Mouse (Mus musculus): ENCODE data around the gene Pitpnc1.

Gene Pitpnc1

DNA sequence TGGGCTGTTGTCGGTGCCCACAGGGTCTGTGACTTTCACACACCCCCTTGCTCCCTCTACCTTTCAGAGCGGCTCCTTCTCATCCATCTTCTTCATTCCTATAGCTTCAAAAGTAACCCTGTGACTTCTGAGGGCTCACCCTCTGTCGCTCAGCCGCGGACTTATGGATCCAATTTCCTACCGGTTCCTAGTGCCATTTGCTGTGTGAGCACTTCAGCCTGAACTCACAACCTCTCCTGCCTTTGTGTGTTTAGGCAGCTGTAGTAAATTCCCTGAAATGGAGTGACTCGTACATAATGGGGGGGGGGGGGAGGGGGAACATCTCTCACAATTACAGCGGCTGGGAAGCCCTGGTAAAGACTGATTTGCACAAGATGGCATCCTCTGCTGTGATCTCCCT lies 191.2 kb downstream of the Pitpnc1 start:
- no peak for DNase-seq (ENCODE audit: low spot score)

- no peak for DNase-seq (ENCODE audit: low spot score)
Observed at GRCm38 (mm10) chr11:107276898-107277297, 193.6 kb downstream of the Pitpnc1 start.

- DNase-seq (ENCODE audit: low spot score), result peak; percentile 25
Observed at GRCm38 (mm10) chr11:107276337-107276736, 194.2 kb downstream of the Pitpnc1 start.

GRCm38 (mm10) chr11:107275902-107276301 lies 194.6 kb downstream of the Pitpnc1 start:
- DNase-seq (ENCODE audit: low spot score), result peak; percentile 66

DNA sequence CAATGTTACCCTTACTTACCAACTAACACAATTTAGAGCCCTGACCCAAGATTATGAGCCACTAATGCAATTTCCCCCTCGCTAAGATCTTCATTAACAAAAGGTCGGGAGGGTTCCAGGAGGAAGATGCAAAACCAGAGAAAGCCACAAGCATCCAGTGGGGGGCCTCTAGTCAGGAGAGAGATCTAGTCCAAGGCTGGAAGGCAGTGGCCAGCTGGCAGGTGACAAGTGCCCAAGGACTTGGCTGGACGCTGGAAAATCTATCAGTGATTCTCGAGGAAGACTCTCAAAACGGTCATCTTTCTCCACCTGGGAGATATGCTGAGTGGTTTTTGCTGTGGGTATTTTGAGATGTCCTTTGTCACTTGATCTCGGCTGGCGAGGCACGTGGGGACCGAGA lies 196.3 kb downstream of the Pitpnc1 start:
- DNase-seq (ENCODE audit: low spot score), result no peak

DNA sequence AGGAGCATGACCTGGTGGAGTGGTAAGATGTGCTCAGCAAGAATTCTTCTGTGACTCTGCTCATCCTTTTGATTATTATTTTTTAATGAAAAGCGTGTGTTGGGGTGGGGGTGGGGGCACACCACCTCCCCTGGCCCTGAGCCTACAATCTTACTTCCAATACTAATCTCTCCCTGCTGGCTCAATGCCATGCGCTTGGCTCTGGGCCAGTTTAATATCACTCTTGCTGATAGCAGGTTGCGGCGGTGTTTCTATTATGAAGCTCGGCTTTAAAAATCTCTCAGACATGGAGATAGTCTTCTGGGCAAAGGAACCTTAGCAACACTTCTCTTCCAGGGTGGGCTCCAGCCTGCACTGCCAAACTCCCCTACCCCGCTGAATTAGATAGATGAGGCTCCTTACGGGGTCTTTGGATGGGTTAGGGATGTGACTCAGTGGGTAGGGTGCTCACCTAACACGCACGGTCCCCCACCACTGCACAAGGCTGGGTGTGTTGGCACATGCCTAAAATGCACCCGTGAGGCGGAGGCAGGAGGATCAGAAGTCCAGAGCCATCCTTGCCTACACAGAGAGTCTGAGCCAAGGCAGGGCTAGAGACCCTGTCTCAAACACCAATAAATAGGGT lies 198.0 kb downstream of the Pitpnc1 start:
- no peak for DNase-seq (ENCODE audit: low spot score)

DNA sequence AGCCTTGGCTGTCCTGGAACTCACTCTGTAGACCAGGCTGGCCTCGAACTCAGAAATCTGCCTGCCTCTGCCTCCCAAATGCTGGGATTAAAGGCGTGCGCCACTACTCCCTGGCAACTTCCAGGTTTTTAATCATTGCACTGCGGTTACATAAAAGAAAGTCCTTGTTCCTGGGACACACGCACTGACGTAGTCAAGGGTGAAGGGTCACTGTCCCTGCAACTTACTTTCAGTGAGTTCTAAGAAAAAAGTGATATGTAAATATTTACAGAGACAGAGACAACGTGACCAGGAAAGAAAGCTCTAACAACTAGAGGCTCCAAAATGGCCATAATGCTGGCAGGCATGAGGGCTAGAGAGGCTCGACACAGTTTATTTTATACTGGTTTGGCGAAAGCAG lies 199.9 kb downstream of the Pitpnc1 start:
- no peak for DNase-seq (ENCODE audit: low spot score)

- DNase-seq (ENCODE audit: low spot score), result no peak
Observed at GRCm38 (mm10) chr11:107267522-107267921, 203.0 kb downstream of the Pitpnc1 start.

- no peak for DNase-seq (ENCODE audit: low spot score)
Observed at GRCm38 (mm10) chr11:107265861-107266260, 204.6 kb downstream of the Pitpnc1 start.

GRCm38 (mm10) chr11:107264889-107265615 lies 205.4 kb downstream of the Pitpnc1 start:
- no peak for DNase-seq (ENCODE audit: low spot score)

DNA sequence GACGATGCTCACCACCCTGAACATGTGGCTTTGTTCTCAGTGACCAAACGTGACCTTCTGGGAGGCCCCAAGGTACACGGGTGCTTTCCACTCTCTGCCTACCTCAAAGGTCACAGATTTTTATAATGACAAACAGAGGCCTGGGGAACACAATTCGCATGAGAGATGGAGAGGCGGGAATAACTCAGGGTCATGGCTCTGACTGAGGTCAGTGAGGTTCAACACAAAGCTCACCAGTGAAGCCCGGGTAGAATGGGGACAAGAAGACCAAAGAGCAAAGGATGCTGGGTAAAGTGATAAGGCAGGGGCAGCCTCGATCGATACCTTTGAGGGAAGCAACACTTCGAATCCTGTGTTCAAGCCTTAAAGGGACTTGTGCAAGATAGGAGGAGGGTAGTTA lies 206.7 kb downstream of the Pitpnc1 start:
- no peak for DNase-seq (ENCODE audit: low spot score)

- DNase-seq (ENCODE audit: low spot score), result no peak
Observed at GRCm38 (mm10) chr11:107259428-107259827, 211.1 kb downstream of the Pitpnc1 start.

DNA sequence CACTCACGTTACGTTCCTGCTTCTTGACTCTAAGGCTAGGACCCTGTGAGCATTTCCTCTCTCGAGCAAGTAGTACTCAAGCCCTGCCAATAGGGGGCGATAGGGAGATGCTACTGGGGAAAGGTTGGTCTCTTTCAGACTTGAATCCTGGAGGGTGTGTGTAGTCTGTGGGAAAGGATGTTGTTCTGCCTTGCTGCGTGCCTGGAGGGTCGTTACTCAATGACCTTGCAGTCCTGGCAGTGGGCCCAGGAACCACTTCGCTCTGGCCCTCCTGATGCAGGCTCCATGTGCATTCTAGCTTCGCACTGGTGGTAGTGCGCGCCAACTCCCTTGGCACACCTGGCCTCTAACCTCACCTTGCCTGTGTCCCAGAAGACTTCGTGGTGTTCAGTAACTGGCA lies 215.3 kb downstream of the Pitpnc1 start:
- DNase-seq (ENCODE audit: low spot score), result no peak

GRCm38 (mm10) chr11:107254181-107254580 lies 216.3 kb downstream of the Pitpnc1 start:
- DNase-seq (ENCODE audit: low spot score), result no peak

GRCm38 (mm10) chr11:107252026-107252425 lies 218.5 kb downstream of the Pitpnc1 start:
- DNase-seq (ENCODE audit: low spot score), result no peak

GRCm38 (mm10) chr11:107251460-107251859 lies 219.0 kb downstream of the Pitpnc1 start:
- no peak for DNase-seq (ENCODE audit: low spot score)

GRCm38 (mm10) chr11:107250882-107251281 lies 219.6 kb downstream of the Pitpnc1 start:
- DNase-seq (ENCODE audit: low spot score), result no peak

- no peak for DNase-seq (ENCODE audit: low spot score)
Observed at GRCm38 (mm10) chr11:107248753-107249152, 221.7 kb downstream of the Pitpnc1 start.

- no peak for DNase-seq (ENCODE audit: low spot score)
Observed at GRCm38 (mm10) chr11:107245657-107246056, 224.8 kb downstream of the Pitpnc1 start.

GRCm38 (mm10) chr11:107243126-107243525 lies 227.4 kb downstream of the Pitpnc1 start:
- no peak for DNase-seq (ENCODE audit: low spot score)

- DNase-seq (ENCODE audit: low spot score), result no peak
Observed at GRCm38 (mm10) chr11:107241678-107242077, 228.8 kb downstream of the Pitpnc1 start.

DNA sequence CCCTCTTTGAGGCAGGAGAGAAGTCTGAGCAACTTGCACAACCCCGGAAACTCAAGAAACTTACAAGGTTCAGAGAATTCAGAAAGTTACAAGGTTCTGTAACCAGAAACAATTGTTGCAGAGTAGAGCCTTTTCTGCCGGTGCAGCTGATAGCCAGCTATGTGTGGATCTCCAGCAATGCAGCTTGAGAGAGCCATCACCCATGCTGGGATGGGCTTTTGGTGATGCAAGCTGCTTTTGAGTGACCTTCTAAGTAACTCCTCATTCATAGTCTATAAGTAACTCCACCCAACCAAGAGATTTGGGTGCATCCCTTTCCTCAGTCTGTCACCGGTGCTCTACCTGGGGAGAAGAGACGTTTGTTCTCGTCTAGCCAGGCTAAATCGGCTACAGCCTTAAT lies 232.0 kb downstream of the Pitpnc1 start:
- DNase-seq (ENCODE audit: low spot score), result no peak

GRCm38 (mm10) chr11:107237532-107237931 lies 233.0 kb downstream of the Pitpnc1 start:
- DNase-seq (ENCODE audit: low spot score), result peak; percentile 16
